Mouse (Mus musculus) E14TG2a.4 (cell line): Measurements from ENCODE around the gene Cryzl1.

Experiments
- CTCF ChIP-seq: conservative IDR thresholded peaks from 2 replicates; pipeline ENCODE4 v1.5.1; 2014; ENCODE audit warnings: low read length
- NANOG ChIP-seq: IDR thresholded peaks from 2 replicates; pipeline ENCODE4 v1.6.1; 2014; ENCODE audit warnings: borderline replicate concordance, low read length, mixed read lengths

GRCm38 (mm10) chr16:91740184-91740917 lies 11.6 kb upstream of the Cryzl1 start:
- no peak for TF ChIP-seq CTCF
- no peak for TF ChIP-seq NANOG
